Mouse (Mus musculus): Measurements from ENCODE around the gene Suclg2. TPM values are rescaled to one million over a fixed set of nuclear protein-coding genes. Genes with fewer than 3 reads are reported as not detected.

Suclg2 gene
- total and polyA plus RNA-seq, 2 experiments = 54.0 to 153 TPM

DNA sequence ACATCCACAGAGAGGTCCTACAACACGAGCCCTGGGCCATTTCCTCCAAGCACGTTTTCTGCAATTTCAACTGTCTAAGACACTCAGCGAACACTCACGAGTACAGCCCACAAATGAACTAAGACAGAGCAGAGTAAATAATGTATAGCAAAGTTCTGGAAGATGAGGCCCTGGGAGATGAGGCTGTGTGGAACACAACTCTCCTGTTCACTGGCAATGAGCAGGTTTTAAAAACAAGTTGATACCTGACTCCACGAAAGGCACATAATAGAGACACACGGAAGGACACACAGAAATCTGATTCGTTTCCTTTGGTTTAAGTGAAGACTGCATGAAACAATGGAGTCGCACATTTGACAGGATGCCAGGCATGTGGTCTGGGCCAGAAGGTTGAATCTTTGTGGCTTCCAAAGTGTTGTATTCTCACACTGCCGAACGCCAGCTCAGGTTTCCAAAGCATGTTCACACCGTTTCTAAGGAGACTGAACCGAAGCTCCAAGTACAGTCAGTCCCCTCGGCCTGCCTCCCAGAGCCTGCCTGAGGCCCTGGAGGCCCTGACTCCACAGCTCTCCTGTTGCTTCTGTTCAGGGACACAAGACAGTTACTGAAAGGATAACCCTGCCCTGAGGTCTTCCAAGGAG lies 68.4 kb downstream of the Suclg2 start:
- no peaks in the 10 kb centered on the region for H3K27me3 ChIP-seq (ENCODE audit: control insufficient read depth, insufficient read depth, low read length)
- H3K9ac ChIP-seq (ENCODE audit: low read depth, low read length) = no peak overlapping the region
- peaks cover 13% of the 10 kb centered on the region for H3K4me1 ChIP-seq (ENCODE audit: control insufficient read depth, insufficient read depth, low read length)
- no peak overlapping the region for H3K27ac ChIP-seq (replicated peaks; ENCODE audit: insufficient read depth, low read depth, low read length)
- TF ChIP-seq POLR2A (IDR thresholded peaks at IDR 0.05; ENCODE audit: extremely low read depth, insufficient read depth, low read length) (no peak), CTCF (IDR thresholded peaks at IDR 0.05; ENCODE audit: low read depth, low read length) (no peak)
- H3K4me3 ChIP-seq (ENCODE audit: insufficient read depth, low read depth, low read length) = no peak overlapping the region
- peaks cover 31% of the 10 kb centered on the region; the same call in 1 of the 2 replicates for H3K79me2 ChIP-seq (ENCODE audit: control insufficient read depth, insufficient read depth, low read length)
- peaks cover 10% of the 10 kb centered on the region for H3K36me3 ChIP-seq (ENCODE audit: control insufficient read depth, insufficient read depth, low read length)
- DNase-seq (ENCODE audit: extremely low read depth, low read depth, low spot score) = peak; percentile 34
- 73% methylated on average over 13 of the region's 13 CpGs for WGBS

DNA sequence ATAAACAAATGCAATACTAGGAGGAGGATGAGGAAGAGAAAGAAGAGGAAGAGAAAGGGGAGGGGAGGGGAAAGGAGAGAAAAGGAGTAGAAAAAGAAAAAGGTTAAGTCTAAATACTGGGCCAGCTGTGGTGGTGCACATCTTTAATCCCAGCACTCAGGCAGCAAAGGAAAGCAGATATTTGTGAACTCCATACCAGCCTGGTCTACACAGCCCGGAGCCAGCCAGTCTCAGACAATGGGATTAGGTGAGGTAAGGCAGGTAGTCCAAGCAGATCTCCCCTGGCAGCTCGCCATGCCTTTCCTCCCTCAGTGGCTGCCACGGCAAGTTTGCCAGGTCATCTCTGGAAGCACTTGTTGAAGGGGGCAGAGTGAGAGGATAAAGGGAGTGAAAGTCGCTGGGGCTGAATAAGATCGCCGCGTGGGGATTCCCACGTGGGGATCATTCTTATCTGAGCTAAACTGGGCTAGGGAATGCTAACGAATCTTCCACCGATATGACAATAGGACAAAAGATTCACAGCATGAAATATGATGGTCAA lies 69.4 kb downstream of the Suclg2 start:
- Histone ChIP-seq H3K4me3 (ENCODE audit: insufficient read depth, low read depth, low read length) (no peak overlapping the region), H3K79me2 (ENCODE audit: control insufficient read depth, insufficient read depth, low read length) (peaks cover 30% of the 10 kb centered on the region; the same call in 1 of the 2 replicates), H3K4me1 (ENCODE audit: control insufficient read depth, insufficient read depth, low read length) (peaks cover 13% of the 10 kb centered on the region), H3K27ac (replicated peaks; ENCODE audit: insufficient read depth, low read depth, low read length) (no peak overlapping the region), H3K36me3 (ENCODE audit: control insufficient read depth, insufficient read depth, low read length) (peaks cover 9% of the 10 kb centered on the region), H3K9ac (ENCODE audit: low read depth, low read length) (no peak overlapping the region), H3K27me3 (ENCODE audit: control insufficient read depth, insufficient read depth, low read length) (no peaks in the 10 kb centered on the region)
- TF ChIP-seq POLR2A (IDR thresholded peaks at IDR 0.05; ENCODE audit: extremely low read depth, insufficient read depth, low read length) (no peak), CTCF (IDR thresholded peaks at IDR 0.05; ENCODE audit: low read depth, low read length) (no peak)
- DNase-seq (ENCODE audit: extremely low read depth, low read depth, low spot score) = peak; percentile 43
- WGBS = 74% methylated on average over 10 of the region's 10 CpGs

DNA sequence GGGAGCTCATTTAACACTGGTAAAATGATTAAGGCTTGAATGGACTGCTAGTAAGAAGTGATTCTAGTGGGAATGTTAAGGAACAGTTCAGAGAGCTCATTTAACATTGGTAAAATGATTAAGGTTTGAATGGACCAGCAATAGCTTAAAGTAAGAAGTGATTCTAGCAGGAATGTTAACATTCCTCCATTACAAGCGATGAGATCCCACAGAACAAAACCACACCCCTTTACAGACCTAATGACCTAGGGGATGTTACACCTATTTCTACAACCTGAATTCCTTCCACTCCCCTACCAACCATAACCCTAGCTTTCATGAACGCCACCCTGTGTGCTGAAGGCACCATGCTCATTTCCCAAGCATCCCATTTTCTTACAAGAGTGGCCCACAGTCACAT lies 81.2 kb downstream of the Suclg2 start:
- TF ChIP-seq POLR2A (IDR thresholded peaks at IDR 0.05; ENCODE audit: extremely low read depth, insufficient read depth, low read length) = no peak

DNA sequence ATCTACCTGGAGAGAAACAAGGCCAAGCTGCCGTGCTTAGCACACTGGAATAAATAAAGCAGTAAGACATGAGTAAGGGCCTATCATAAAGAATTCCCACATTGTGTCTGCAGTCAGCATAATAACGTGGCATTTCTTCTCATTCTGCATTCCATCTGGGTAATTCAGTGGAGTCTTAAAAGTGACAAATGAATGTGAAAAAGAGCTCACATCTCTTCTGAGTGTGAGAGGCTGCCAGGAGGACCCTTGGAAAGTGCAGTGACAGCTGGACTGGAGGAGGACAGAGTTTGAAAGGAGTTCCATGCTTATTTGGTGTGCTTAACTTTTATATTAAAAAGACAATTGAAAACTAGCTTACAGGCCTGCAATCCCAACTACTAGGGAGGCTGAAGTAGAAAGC lies 83.2 kb downstream of the Suclg2 start:
- H3K4me3 ChIP-seq (ENCODE audit: insufficient read depth, low read depth, low read length) = no peak overlapping the region
- H3K27me3 ChIP-seq (ENCODE audit: control insufficient read depth, insufficient read depth, low read length) = no peaks in the 10 kb centered on the region
- H3K79me2 ChIP-seq (ENCODE audit: control insufficient read depth, insufficient read depth, low read length) = peaks cover 18% of the 10 kb centered on the region
- no peaks in the 10 kb centered on the region; the same call in 1 of the 2 replicates for H3K36me3 ChIP-seq (ENCODE audit: control insufficient read depth, insufficient read depth, low read length)
- no peak overlapping the region for H3K9ac ChIP-seq (ENCODE audit: low read depth, low read length)
- H3K27ac ChIP-seq (replicated peaks; ENCODE audit: insufficient read depth, low read depth, low read length) = no peak overlapping the region
- WGBS = 89% methylated on average over 2 of the region's 2 CpGs
- TF ChIP-seq CTCF (IDR thresholded peaks at IDR 0.05; ENCODE audit: low read depth, low read length) (no peak), POLR2A (IDR thresholded peaks at IDR 0.05; ENCODE audit: extremely low read depth, insufficient read depth, low read length) (no peak)
- H3K4me1 ChIP-seq (ENCODE audit: control insufficient read depth, insufficient read depth, low read length) = no peaks in the 10 kb centered on the region
- DNase-seq (ENCODE audit: extremely low read depth, low read depth, low spot score) = no peak

More for the DNA sequence above, 81.2 kb downstream of the Suclg2 start:
- Histone ChIP-seq H3K4me3 (ENCODE audit: insufficient read depth, low read depth, low read length) (no peak overlapping the region), H3K9ac (ENCODE audit: low read depth, low read length) (no peak overlapping the region), H3K36me3 (ENCODE audit: control insufficient read depth, insufficient read depth, low read length) (no peaks in the 10 kb centered on the region; the same call in 1 of the 2 replicates), H3K4me1 (ENCODE audit: control insufficient read depth, insufficient read depth, low read length) (no peaks in the 10 kb centered on the region), H3K79me2 (ENCODE audit: control insufficient read depth, insufficient read depth, low read length) (peaks cover 17% of the 10 kb centered on the region), H3K27ac (replicated peaks; ENCODE audit: insufficient read depth, low read depth, low read length) (no peak overlapping the region), H3K27me3 (ENCODE audit: control insufficient read depth, insufficient read depth, low read length) (no peaks in the 10 kb centered on the region)
- 93% methylated on average over 2 of the region's 2 CpGs for WGBS
- DNase-seq (ENCODE audit: extremely low read depth, low read depth, low spot score) = no peak

DNA sequence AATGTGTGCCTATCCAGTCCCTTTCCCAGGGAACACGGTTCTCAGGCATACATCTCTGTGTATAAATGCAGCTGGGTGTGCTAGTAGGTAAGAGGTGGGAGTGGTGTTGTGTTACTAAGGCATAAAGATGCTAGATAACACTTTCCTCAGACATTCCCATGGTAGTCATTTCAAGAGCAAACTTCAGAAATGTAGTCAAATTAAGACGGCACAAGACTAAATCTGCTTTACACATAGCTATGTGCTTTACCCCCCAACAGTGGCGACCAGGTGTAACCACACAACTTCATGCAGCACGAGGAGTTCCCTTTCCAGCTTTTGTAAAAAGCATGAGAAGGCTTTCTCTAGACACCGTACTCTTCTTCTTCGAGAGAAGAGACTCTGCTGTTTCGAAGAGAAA lies 89.5 kb downstream of the Suclg2 start:
- TF ChIP-seq POLR2A (IDR thresholded peaks at IDR 0.05; ENCODE audit: extremely low read depth, insufficient read depth, low read length) (no peak), CTCF (IDR thresholded peaks at IDR 0.05; ENCODE audit: low read depth, low read length) (no peak)
- H3K36me3 ChIP-seq (ENCODE audit: control insufficient read depth, insufficient read depth, low read length) = 0 out of 2 replicates have a peak, but pooled peaks cover 2% of the 10 kb centered on the region
- H3K4me1 ChIP-seq (ENCODE audit: control insufficient read depth, insufficient read depth, low read length) = no peaks in the 10 kb centered on the region
- 95% methylated on average over 7 of the region's 7 CpGs for WGBS
- H3K27ac ChIP-seq (replicated peaks; ENCODE audit: insufficient read depth, low read depth, low read length) = no peak overlapping the region
- no peak overlapping the region for H3K4me3 ChIP-seq (ENCODE audit: insufficient read depth, low read depth, low read length)
- no peaks in the 10 kb centered on the region for H3K27me3 ChIP-seq (ENCODE audit: control insufficient read depth, insufficient read depth, low read length)
- no peak overlapping the region for H3K9ac ChIP-seq (ENCODE audit: low read depth, low read length)
- DNase-seq (ENCODE audit: extremely low read depth, low read depth, low spot score) = no peak
- H3K79me2 ChIP-seq (ENCODE audit: control insufficient read depth, insufficient read depth, low read length) = peaks cover 26% of the 10 kb centered on the region

DNA sequence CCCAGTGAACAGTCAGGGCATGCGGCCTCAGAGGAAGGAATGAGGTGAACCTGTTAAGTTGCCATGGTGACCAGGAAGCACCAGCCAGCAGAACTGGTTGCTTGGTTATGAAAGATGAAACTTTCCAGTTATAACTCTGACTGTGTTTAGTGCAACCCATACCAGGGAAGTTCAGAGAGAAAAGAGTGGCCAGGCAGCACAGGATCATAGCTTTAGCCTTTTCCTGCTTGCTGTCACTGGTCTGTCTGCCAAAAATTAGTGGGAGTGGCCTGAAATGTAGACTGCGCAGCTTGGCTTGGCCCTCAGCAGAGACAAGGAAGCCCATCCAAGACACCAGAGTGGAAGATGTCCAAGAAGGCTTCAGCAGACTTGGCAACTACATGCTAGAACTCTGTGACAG lies 96.8 kb downstream of the Suclg2 start:
- peaks cover 16% of the 10 kb centered on the region for H3K79me2 ChIP-seq (ENCODE audit: control insufficient read depth, insufficient read depth, low read length)
- H3K27ac ChIP-seq (replicated peaks; ENCODE audit: insufficient read depth, low read depth, low read length) = no peak overlapping the region
- H3K27me3 ChIP-seq (ENCODE audit: control insufficient read depth, insufficient read depth, low read length) = no peaks in the 10 kb centered on the region
- no peak for TF ChIP-seq CTCF (IDR thresholded peaks at IDR 0.05; ENCODE audit: low read depth, low read length)
- TF ChIP-seq POLR2A (IDR thresholded peaks at IDR 0.05; ENCODE audit: extremely low read depth, insufficient read depth, low read length) = no peak
- H3K4me1 ChIP-seq (ENCODE audit: control insufficient read depth, insufficient read depth, low read length) = no peaks in the 10 kb centered on the region
- H3K4me3 ChIP-seq (ENCODE audit: insufficient read depth, low read depth, low read length) = no peak overlapping the region
- WGBS = 65% methylated on average over 2 of the region's 2 CpGs
- no peaks in the 10 kb centered on the region; the same call in 1 of the 2 replicates for H3K36me3 ChIP-seq (ENCODE audit: control insufficient read depth, insufficient read depth, low read length)
- H3K9ac ChIP-seq (ENCODE audit: low read depth, low read length) = no peak overlapping the region
- peak; percentile 39 for DNase-seq (ENCODE audit: extremely low read depth, low read depth, low spot score)

Measured in liver, adult 2 months (tissue).